Mouse (Mus musculus): ENCODE data around the gene Nuak1.

The Nuak1 gene

GRCm38 (mm10) chr10:84381276-84381798, 59.1 kb downstream of the Nuak1 start:
- no peak for DNase-seq (ENCODE audit: low spot score)

- no peak for DNase-seq (ENCODE audit: low spot score)
Measured at GRCm38 (mm10) chr10:84379366-84379765, 61.0 kb downstream of the Nuak1 start.

- no peak for DNase-seq (ENCODE audit: low spot score)
Measured at GRCm38 (mm10) chr10:84377956-84378355, 62.4 kb downstream of the Nuak1 start.

- DNase-seq (ENCODE audit: low spot score) = no peak
Measured at GRCm38 (mm10) chr10:84376346-84376745, 64.1 kb downstream of the Nuak1 start.

GRCm38 (mm10) chr10:84374996-84375395, 65.4 kb downstream of the Nuak1 start:
- DNase-seq (ENCODE audit: low spot score) = no peak

GRCm38 (mm10) chr10:84373476-84373875, 66.9 kb downstream of the Nuak1 start:
- no peak for DNase-seq (ENCODE audit: low spot score)

- DNase-seq (ENCODE audit: low spot score) = no peak
Measured at GRCm38 (mm10) chr10:84372161-84373095, 68.0 kb downstream of the Nuak1 start.

- no peak for DNase-seq (ENCODE audit: low spot score)
Measured at GRCm38 (mm10) chr10:84371681-84372160, 68.7 kb downstream of the Nuak1 start.

GRCm38 (mm10) chr10:84371230-84371629, 69.2 kb downstream of the Nuak1 start:
- no peak for DNase-seq (ENCODE audit: low spot score)

GRCm38 (mm10) chr10:84369646-84370314, 70.6 kb downstream of the Nuak1 start:
- no peak for DNase-seq (ENCODE audit: low spot score)

- no peak for DNase-seq (ENCODE audit: low spot score)
Measured at GRCm38 (mm10) chr10:84368185-84368584, 72.2 kb downstream of the Nuak1 start.

- DNase-seq (ENCODE audit: low spot score) = no peak
Measured at GRCm38 (mm10) chr10:84365166-84365865, 75.1 kb downstream of the Nuak1 start.

GRCm38 (mm10) chr10:84363833-84364232, 76.6 kb downstream of the Nuak1 start:
- no peak for DNase-seq (ENCODE audit: low spot score)

- DNase-seq (ENCODE audit: low spot score) = no peak
Measured at GRCm38 (mm10) chr10:84360953-84361352, 79.4 kb downstream of the Nuak1 start.

- DNase-seq (ENCODE audit: low spot score) = no peak
Measured at GRCm38 (mm10) chr10:84360391-84360790, 80.0 kb downstream of the Nuak1 start.

- DNase-seq (ENCODE audit: low spot score) = no peak
Measured at GRCm38 (mm10) chr10:84358738-84359120, 81.7 kb downstream of the Nuak1 start.

GRCm38 (mm10) chr10:84357997-84358737, 82.2 kb downstream of the Nuak1 start:
- DNase-seq (ENCODE audit: low spot score) = no peak

- no peak for DNase-seq (ENCODE audit: low spot score)
Measured at GRCm38 (mm10) chr10:84357593-84357992, 82.8 kb downstream of the Nuak1 start.

GRCm38 (mm10) chr10:84354323-84354722, 86.1 kb downstream of the Nuak1 start:
- no peak for DNase-seq (ENCODE audit: low spot score)

- no peak for DNase-seq (ENCODE audit: low spot score)
Measured at GRCm38 (mm10) chr10:84345730-84346129, 94.7 kb downstream of the Nuak1 start.

GRCm38 (mm10) chr10:84343536-84343935, 96.9 kb downstream of the Nuak1 start:
- no peak for DNase-seq (ENCODE audit: low spot score)
